Mouse (Mus musculus): ENCODE results near the gene Smim4.

The Smim4 gene

DNA sequence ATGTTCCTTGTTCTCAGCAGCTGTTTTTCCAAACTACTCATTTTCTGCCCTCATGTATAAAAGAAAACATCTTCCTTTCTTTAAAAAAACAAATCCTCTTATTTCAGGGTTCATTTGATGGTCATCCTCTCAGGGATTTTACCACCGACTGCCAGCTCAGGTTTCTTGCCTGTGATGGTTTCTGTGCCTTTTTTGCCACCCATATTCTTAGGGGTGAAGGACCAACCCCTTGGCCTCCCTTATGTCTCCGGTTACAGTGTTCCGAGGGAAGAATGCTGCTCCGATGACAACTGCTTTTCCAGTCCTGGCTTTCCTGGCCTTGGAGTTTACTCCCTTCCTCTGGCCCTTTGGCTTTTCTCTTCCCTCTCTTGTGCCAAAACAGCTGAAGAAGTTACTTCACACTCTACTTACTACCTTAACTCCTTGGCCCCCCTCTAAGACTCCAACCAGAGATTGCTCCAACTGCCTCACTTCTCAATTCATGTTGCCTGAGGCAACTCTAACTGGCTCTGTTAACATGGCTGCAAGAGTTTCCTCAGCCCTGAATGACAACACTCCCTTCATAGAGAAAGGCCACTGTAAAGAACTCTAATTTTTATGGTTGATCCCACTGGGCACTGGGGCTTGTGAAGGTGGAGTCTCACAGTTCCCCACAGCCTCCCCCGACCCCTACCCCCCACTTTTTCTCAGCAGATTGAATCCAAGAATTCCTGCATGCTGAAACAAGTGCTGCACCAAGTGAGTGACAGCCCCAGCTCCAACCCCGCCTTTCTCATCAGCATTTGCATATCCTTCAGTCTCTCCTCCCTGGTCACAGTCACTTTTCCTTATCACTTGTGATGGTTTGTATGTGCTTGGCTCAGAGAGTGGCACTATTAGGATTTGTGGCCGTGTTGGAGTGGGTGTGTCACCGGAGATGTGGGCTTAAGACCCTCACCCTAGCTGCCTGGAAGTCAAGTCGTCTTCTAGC is 3.4 kb downstream of the Smim4 start:
- no peak for DNase-seq (ENCODE audit: extremely low read depth, insufficient read length, low spot score)

- DNase-seq (ENCODE audit: extremely low read depth, insufficient read length, low spot score): no peak
Observed at GRCm38 (mm10) chr14:31115522-31115921, 13.2 kb downstream of the Smim4 start.

DNA sequence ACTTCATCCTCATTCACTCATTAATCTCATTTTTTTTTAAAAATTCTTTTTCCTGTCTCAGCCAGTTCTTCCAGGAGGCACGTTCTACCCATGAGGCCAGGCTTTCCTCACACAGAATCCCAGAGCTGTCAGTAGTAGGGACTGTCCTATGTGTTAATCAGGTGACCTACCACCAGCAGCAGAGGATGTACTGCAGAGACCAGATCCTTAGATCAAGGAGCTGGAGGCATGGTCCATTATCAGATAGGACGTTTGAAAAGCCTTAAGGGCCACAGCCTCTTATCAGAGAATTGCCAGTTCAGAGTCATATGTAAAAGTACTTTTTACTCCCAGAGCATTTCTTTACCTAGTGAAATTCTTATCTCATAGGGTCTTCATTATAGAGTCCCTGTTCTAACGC is 14.7 kb downstream of the Smim4 start:
- no peak for DNase-seq (ENCODE audit: extremely low read depth, insufficient read length, low spot score)

GRCm38 (mm10) chr14:31112187-31112586 is 16.6 kb downstream of the Smim4 start:
- DNase-seq (ENCODE audit: extremely low read depth, insufficient read length, low spot score): no peak

- no peak for DNase-seq (ENCODE audit: extremely low read depth, insufficient read length, low spot score)
Observed at GRCm38 (mm10) chr14:31110613-31111012, 18.1 kb downstream of the Smim4 start.

- no peak for DNase-seq (ENCODE audit: extremely low read depth, insufficient read length, low spot score)
Observed at GRCm38 (mm10) chr14:31105156-31105555, 23.6 kb downstream of the Smim4 start.

- DNase-seq (ENCODE audit: extremely low read depth, insufficient read length, low spot score): no peak
Observed at GRCm38 (mm10) chr14:31089918-31090317, 38.8 kb downstream of the Smim4 start.

- no peak for DNase-seq (ENCODE audit: extremely low read depth, insufficient read length, low spot score)
Observed at GRCm38 (mm10) chr14:31088515-31088914, 40.2 kb downstream of the Smim4 start.

- DNase-seq (ENCODE audit: extremely low read depth, insufficient read length, low spot score): no peak
Observed at GRCm38 (mm10) chr14:31087433-31087832, 41.3 kb downstream of the Smim4 start.

GRCm38 (mm10) chr14:31081147-31081546 is 47.6 kb downstream of the Smim4 start:
- no peak for DNase-seq (ENCODE audit: extremely low read depth, insufficient read length, low spot score)

DNA sequence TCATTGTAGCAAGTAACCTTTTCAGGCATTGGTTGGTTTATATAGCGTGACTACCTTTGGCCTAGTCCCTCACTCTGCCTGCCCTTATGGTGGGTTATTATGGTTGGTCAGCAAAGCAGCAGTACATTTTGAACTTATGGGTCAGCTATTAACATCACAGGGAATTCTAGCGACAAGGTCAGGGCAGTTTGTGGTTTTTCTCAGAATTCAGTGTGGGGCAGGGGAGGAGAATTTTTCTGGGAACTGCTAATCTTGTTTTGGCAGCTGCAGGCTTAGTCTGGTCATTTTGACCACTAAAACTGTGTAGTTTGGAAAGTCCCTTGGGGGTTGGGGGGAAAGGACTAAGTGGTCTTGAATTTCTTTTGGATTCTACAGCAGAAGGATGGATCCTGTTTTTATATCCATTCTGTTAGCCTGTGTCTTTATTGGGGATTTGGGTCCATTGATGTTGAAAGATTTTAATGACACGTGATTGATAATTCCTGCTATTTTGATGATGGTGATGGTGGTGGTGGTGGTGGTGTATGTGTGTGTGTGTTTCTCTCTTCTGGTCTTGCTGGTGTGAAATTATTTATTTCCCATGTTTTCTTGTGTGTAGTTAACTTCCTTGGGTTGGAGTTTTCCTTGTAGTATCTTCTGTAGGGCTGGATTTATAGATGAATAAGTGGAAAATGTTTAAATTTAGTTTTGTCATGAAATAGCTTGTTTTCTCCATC is 49.3 kb downstream of the Smim4 start:
- DNase-seq (ENCODE audit: extremely low read depth, insufficient read length, low spot score): no peak

GRCm38 (mm10) chr14:31078597-31079208 is 50.1 kb downstream of the Smim4 start:
- no peak for DNase-seq (ENCODE audit: extremely low read depth, insufficient read length, low spot score)

GRCm38 (mm10) chr14:31069086-31069733 is 59.5 kb downstream of the Smim4 start:
- DNase-seq (ENCODE audit: extremely low read depth, insufficient read length, low spot score): no peak

- DNase-seq (ENCODE audit: extremely low read depth, insufficient read length, low spot score): no peak
Observed at GRCm38 (mm10) chr14:31062277-31062676, 66.5 kb downstream of the Smim4 start.

- DNase-seq (ENCODE audit: extremely low read depth, insufficient read length, low spot score): no peak
Observed at GRCm38 (mm10) chr14:31045817-31046216, 82.9 kb downstream of the Smim4 start.

DNA sequence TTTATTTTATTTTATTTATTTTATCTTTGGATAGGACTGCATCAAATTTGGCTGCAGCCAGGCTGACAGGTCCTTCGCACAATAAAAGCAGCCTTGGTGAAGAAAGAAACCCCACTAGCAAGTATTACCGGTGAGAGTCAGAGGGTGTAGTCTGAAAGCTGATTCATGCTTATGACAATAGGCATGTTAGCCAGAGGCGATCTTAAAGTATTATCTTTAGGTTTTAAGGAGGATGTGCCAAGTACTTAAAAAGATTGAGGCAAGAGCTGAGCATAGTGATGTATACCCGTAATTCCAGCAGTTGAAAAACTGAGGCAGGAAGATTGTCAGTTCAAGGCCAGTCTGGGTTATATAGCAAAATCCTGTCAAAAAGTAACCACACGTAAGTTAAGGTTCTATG is 83.5 kb downstream of the Smim4 start:
- no peak for DNase-seq (ENCODE audit: extremely low read depth, insufficient read length, low spot score)
